Mouse (Mus musculus) forebrain, embryonic 13.5 days (tissue): ENCODE measurements around the gene Retsat. TPM values are rescaled to one million over a fixed set of nuclear protein-coding genes. Genes with fewer than 3 reads are reported as not detected.

Source experiments
- ATAC-seq: fragments of 200-750 bp; cut with Nextera tagmentation; 2 replicates; pipeline ENCODE4 v1.8.0; 2017
- H3K27ac ChIP-seq: fragments of 300-500 bp; sonication (generic); 2 replicates; pipeline ENCODE4 v1.5.1; 2015; ENCODE audit warnings: inconsistent platforms, mild to moderate bottlenecking, moderate library complexity
- H3K27me3 ChIP-seq: fragments of 300-500 bp; sonication (generic); 2 replicates; pipeline ENCODE4 v1.6.1; 2015; ENCODE audit warnings: mild to moderate bottlenecking, inconsistent platforms
- H3K36me3 ChIP-seq: fragments of 300-500 bp; sonication (generic); 2 replicates; pipeline ENCODE4 v1.6.1; 2015; ENCODE audit warnings: mild to moderate bottlenecking, inconsistent platforms; ENCODE audit not compliant: poor library complexity, severe bottlenecking
- H3K4me1 ChIP-seq: fragments of 300-500 bp; sonication (generic); 2 replicates; pipeline ENCODE4 v1.6.1; 2015; ENCODE audit warnings: inconsistent platforms
- H3K4me2 ChIP-seq: fragments of 300-500 bp; sonication (generic); 2 replicates; pipeline ENCODE4 v1.6.1; 2015; ENCODE audit warnings: inconsistent platforms, mild to moderate bottlenecking, moderate library complexity
- H3K4me3 ChIP-seq: fragments of 300-500 bp; sonication (generic); 2 replicates; pipeline ENCODE4 v1.5.1; 2015; ENCODE audit warnings: mild to moderate bottlenecking, inconsistent platforms
- H3K9ac ChIP-seq: fragments of 300-500 bp; sonication (generic); 2 replicates; pipeline ENCODE4 v1.6.1; 2015; ENCODE audit warnings: mild to moderate bottlenecking, inconsistent platforms
- H3K9me3 ChIP-seq: fragments of 300-500 bp; sonication (generic); replicated peaks from 2 replicates; pipeline ENCODE4 v1.6.1; 2016; ENCODE audit warnings: inconsistent platforms
- WGBS: fragments of 180-500 bp; shearing (Covaris S2); methylation state at CpG from one replicate; pipeline ENCODE4 v1.1.7; 2015; 5-methylcytosine and 5-hydroxymethylcytosine counted together
- polyA plus RNA-seq: library from polyadenylated mRNA; unstranded; fragments of >200 nt; fragmentation: Nextera tagmentation; extraction: Ambion mirVana; gene quantifications from 2 replicates; pipeline ENCODE4 v1.2.1, GENCODE M21; 2015

Retsat gene
- polyA plus RNA-seq, 1 experiment from 2014 or later = 3.6 TPM

- Histone ChIP-seq H3K36me3 (peaks cover 4% of the 10 kb centered on the region; the same call in 1 of the 2 replicates), H3K4me3 (no peak overlapping the region), H3K27ac (no peak overlapping the region), H3K4me2 (no peak overlapping the region), H3K9ac (no peak overlapping the region), H3K9me3 (no peaks in the 10 kb centered on the region), H3K4me1 (peaks cover 10% of the 10 kb centered on the region), H3K27me3 (no peaks in the 10 kb centered on the region)
- WGBS = 79% methylated on average over 6 of the region's 6 CpGs
- no peak for ATAC-seq
Observed at GRCm38 (mm10) chr6:72593011-72593803, 5.1 kb upstream of the Retsat start.

- Histone ChIP-seq H3K4me3 (no peak overlapping the region), H3K4me1 (peaks cover 15% of the 10 kb centered on the region), H3K4me2 (no peak overlapping the region), H3K9ac (no peak overlapping the region), H3K9me3 (no peaks in the 10 kb centered on the region), H3K27me3 (no peaks in the 10 kb centered on the region), H3K36me3 (peaks cover 4% of the 10 kb centered on the region; the same call in 1 of the 2 replicates), H3K27ac (no peak overlapping the region)
- 74% methylated on average over 5 of the region's 5 CpGs for WGBS
- ATAC-seq = no peak
Observed at GRCm38 (mm10) chr6:72593914-72594313, 4.4 kb upstream of the Retsat start.

- H3K4me3 ChIP-seq = peak overlapping the region; percentile 51
- peak overlapping the region; percentile 74 for H3K4me2 ChIP-seq
- 51% methylated on average over 13 of the region's 13 CpGs for WGBS
Observed at GRCm38 (mm10) chr6:72597083-72597874, 996 bp upstream of the Retsat start.

GRCm38 (mm10) chr6:72598791-72599557 is 699 bp downstream of the Retsat start:
- peaks cover 21% of the 10 kb centered on the region for H3K4me1 ChIP-seq
- H3K9me3 ChIP-seq = no peaks in the 10 kb centered on the region
- peak; percentile 37; the same call in 1 of the 2 replicates for ATAC-seq
- H3K27me3 ChIP-seq = no peaks in the 10 kb centered on the region
- H3K4me2 ChIP-seq = peak overlapping the region; percentile 74
- H3K27ac ChIP-seq = peak overlapping the region; percentile 45
- peak overlapping the region; percentile 51 for H3K4me3 ChIP-seq
- H3K36me3 ChIP-seq = peaks cover 6% of the 10 kb centered on the region; the same call in 1 of the 2 replicates
- 45% methylated on average over 12 of the region's 12 CpGs for WGBS
- peak overlapping the region; percentile 65 for H3K9ac ChIP-seq

More at GRCm38 (mm10) chr6:72597083-72597874, 996 bp upstream of the Retsat start:
- peaks cover 4% of the 10 kb centered on the region; the same call in 1 of the 2 replicates for H3K36me3 ChIP-seq
- peak overlapping the region; percentile 65 for H3K9ac ChIP-seq
- peaks cover 21% of the 10 kb centered on the region for H3K4me1 ChIP-seq
- no peaks in the 10 kb centered on the region for H3K9me3 ChIP-seq
- no peak for ATAC-seq
- H3K27me3 ChIP-seq = no peaks in the 10 kb centered on the region
- no peak overlapping the region for H3K27ac ChIP-seq

- Histone ChIP-seq H3K27me3 (no peaks in the 10 kb centered on the region), H3K27ac (no peak overlapping the region), H3K9me3 (no peaks in the 10 kb centered on the region), H3K4me1 (peaks cover 21% of the 10 kb centered on the region), H3K4me2 (no peak overlapping the region), H3K36me3 (peaks cover 16% of the 10 kb centered on the region), H3K4me3 (no peak overlapping the region), H3K9ac (no peak overlapping the region)
- 76% methylated on average over 6 of the region's 6 CpGs for WGBS
- ATAC-seq = no peak
Observed at GRCm38 (mm10) chr6:72600216-72600615, 1.9 kb downstream of the Retsat start.

- WGBS = 85% methylated on average over 12 of the region's 12 CpGs
- Histone ChIP-seq H3K9me3 (no peaks in the 10 kb centered on the region), H3K4me3 (no peak overlapping the region), H3K27me3 (no peaks in the 10 kb centered on the region), H3K4me2 (no peak overlapping the region), H3K27ac (no peak overlapping the region), H3K36me3 (peaks cover 21% of the 10 kb centered on the region), H3K9ac (no peak overlapping the region), H3K4me1 (peaks cover 21% of the 10 kb centered on the region)
- no peak for ATAC-seq
Observed at GRCm38 (mm10) chr6:72600771-72601170, 2.5 kb downstream of the Retsat start.

GRCm38 (mm10) chr6:72601732-72602131 is 3.5 kb downstream of the Retsat start:
- ATAC-seq = no peak
- Histone ChIP-seq H3K4me2 (no peak overlapping the region), H3K27me3 (no peaks in the 10 kb centered on the region), H3K4me3 (no peak overlapping the region), H3K9me3 (no peaks in the 10 kb centered on the region), H3K4me1 (peaks cover 21% of the 10 kb centered on the region), H3K36me3 (peaks cover 31% of the 10 kb centered on the region), H3K9ac (no peak overlapping the region), H3K27ac (no peak overlapping the region)
- 59% methylated on average over 1 of the region's 1 CpGs for WGBS

DNA sequence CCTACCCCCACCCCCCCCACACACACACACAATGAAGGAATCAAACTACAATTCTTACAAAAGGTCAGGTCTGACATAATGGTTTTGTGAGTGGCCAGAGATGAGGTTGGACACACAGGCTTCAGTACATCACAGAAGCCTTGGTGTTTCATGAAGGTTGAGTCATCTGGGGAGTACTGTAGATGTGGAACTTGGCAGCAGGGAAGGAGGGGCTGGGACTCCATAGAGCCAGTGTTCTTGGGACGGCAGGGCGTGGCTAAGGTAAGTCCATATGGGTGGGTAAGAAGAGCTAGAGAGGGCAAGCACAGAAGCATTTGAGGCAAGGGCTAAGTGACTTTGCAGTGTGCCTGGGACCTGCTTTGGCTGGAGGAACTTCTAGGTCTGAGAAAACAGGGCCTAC is 5.8 kb downstream of the Retsat start:
- no peak for ATAC-seq
- H3K27me3 ChIP-seq = no peaks in the 10 kb centered on the region
- H3K27ac ChIP-seq = no peak overlapping the region
- H3K4me3 ChIP-seq = no peak overlapping the region
- H3K9me3 ChIP-seq = no peaks in the 10 kb centered on the region
- H3K4me1 ChIP-seq = peaks cover 4% of the 10 kb centered on the region
- no peak overlapping the region for H3K4me2 ChIP-seq
- peaks cover 51% of the 10 kb centered on the region for H3K36me3 ChIP-seq
- 95% methylated on average over 2 of the region's 2 CpGs for WGBS
- H3K9ac ChIP-seq = no peak overlapping the region

GRCm38 (mm10) chr6:72607060-72607459 is 8.8 kb downstream of the Retsat start:
- H3K4me1 ChIP-seq = no peaks in the 10 kb centered on the region
- WGBS = 76% methylated on average over 4 of the region's 4 CpGs
- ATAC-seq = no peak

GRCm38 (mm10) chr6:72607676-72608075 is 9.4 kb downstream of the Retsat start:
- no peak for ATAC-seq
- no peak overlapping the region for H3K9ac ChIP-seq
- H3K4me3 ChIP-seq = no peak overlapping the region
- no peak overlapping the region for H3K4me2 ChIP-seq
- no peaks in the 10 kb centered on the region for H3K9me3 ChIP-seq
- 92% methylated on average over 5 of the region's 5 CpGs for WGBS
- peaks cover 83% of the 10 kb centered on the region for H3K36me3 ChIP-seq
- no peak overlapping the region for H3K27ac ChIP-seq
- H3K27me3 ChIP-seq = no peaks in the 10 kb centered on the region
- no peaks in the 10 kb centered on the region for H3K4me1 ChIP-seq

More at GRCm38 (mm10) chr6:72607060-72607459, 8.8 kb downstream of the Retsat start:
- Histone ChIP-seq H3K9ac (no peak overlapping the region), H3K4me2 (no peak overlapping the region), H3K9me3 (no peaks in the 10 kb centered on the region), H3K27me3 (no peaks in the 10 kb centered on the region), H3K27ac (no peak overlapping the region), H3K4me3 (no peak overlapping the region), H3K36me3 (peaks cover 80% of the 10 kb centered on the region)

DNA sequence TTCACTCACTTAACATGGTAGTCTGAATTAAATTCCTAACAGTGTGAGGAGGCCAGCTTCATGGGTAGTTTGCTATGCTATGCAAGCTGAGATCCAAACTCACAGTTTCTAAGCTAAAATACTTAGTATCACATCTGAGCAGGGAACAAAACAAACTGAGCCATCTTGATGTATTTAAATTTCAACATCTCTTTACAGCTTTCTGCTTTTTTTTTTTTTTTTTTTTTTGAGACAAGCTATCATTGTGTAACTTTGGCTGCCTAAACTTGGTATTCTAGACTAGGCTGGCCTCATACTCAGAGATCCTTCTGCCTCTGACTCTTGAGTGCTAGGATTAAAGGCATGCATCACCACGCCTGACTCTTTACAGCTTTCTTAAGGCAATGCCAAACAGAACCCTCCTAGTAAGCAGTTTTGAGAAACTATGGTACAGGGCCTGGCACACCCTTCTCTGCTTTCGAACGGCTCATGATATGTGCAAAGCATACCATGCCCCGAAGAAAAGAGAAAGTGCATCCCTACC is 10.4 kb downstream of the Retsat start:
- Histone ChIP-seq H3K4me2 (no peak overlapping the region), H3K27me3 (no peaks in the 10 kb centered on the region), H3K27ac (no peak overlapping the region), H3K9me3 (no peaks in the 10 kb centered on the region), H3K4me1 (peaks cover 6% of the 10 kb centered on the region), H3K4me3 (no peak overlapping the region), H3K9ac (no peak overlapping the region), H3K36me3 (peaks cover 87% of the 10 kb centered on the region)
- WGBS = 89% methylated on average over 4 of the region's 4 CpGs
- no peak for ATAC-seq
